Mouse (Mus musculus): ENCODE results near the gene Znrf3.

DNA sequence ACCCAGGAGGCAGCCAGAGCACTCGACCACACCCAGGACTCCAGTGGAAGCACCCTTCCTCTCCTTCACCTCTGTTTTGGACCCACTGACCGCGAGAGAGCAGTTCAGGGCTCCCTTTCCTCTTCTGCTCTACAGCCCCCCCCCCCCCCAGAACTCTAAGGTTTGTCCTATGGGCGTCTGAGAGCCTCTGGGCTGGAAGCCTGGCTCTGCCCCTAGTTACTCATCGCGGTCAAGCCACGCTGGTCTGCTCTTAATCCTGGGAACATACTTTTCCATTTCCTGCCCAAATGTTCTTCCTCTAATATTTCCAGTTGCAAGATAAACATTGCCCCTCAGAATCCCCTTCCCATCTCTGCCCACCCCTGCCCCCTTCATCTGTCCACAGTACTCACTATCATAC, 199.2 kb downstream of the Znrf3 start:
- TF ChIP-seq CTCF (IDR thresholded peaks at IDR 0.05; ENCODE audit: extremely low read depth, insufficient read depth, insufficient read length, insufficient replicate concordance), result no peak
- TF ChIP-seq POLR2A (IDR thresholded peaks at IDR 0.05; ENCODE audit: low read depth, low read length), result no peak
